Mouse (Mus musculus) midbrain, embryonic 13.5 days (tissue): ENCODE results near the gene Mycn. TPM values are rescaled to one million over a fixed set of nuclear protein-coding genes. Genes with fewer than 3 reads are reported as not detected.
A peak's percentile ranks its signal among the peaks of the same experiment; 100 is the strongest.

Experiments used
- ATAC-seq: fragments of 200-750 bp; cut with Nextera tagmentation; 2 replicates; pipeline ENCODE4 v1.8.0; 2017; ENCODE audit warnings: mild to moderate bottlenecking, moderate TSS enrichment, moderate library complexity
- H3K27ac ChIP-seq: fragments of 300-500 bp; sonication (generic); 2 replicates; pipeline ENCODE4 v1.5.1; 2015; ENCODE audit warnings: inconsistent platforms, mild to moderate bottlenecking, moderate library complexity
- H3K27me3 ChIP-seq: fragments of 300-500 bp; sonication (generic); 2 replicates; pipeline ENCODE4 v1.6.1; 2015; ENCODE audit warnings: mild to moderate bottlenecking, inconsistent platforms
- H3K36me3 ChIP-seq: fragments of 300-500 bp; sonication (generic); 2 replicates; pipeline ENCODE4 v1.6.1; 2015; ENCODE audit warnings: mild to moderate bottlenecking, inconsistent platforms
- H3K4me1 ChIP-seq: fragments of 300-500 bp; sonication (generic); replicated peaks from 2 replicates; pipeline ENCODE4 v1.6.1; 2015; ENCODE audit warnings: inconsistent platforms
- H3K4me2 ChIP-seq: fragments of 300-500 bp; sonication (generic); replicated peaks from 2 replicates; pipeline ENCODE4 v1.6.1; 2015; ENCODE audit warnings: moderate library complexity, mild to moderate bottlenecking, inconsistent platforms
- H3K4me3 ChIP-seq: fragments of 300-500 bp; sonication (generic); replicated peaks from 2 replicates; pipeline ENCODE4 v1.5.1; 2015; ENCODE audit warnings: mild to moderate bottlenecking, inconsistent platforms
- H3K9ac ChIP-seq: fragments of 300-500 bp; sonication (generic); replicated peaks from 2 replicates; pipeline ENCODE4 v1.6.1; 2015; ENCODE audit warnings: mild to moderate bottlenecking, inconsistent platforms
- H3K9me3 ChIP-seq: fragments of 300-500 bp; sonication (generic); 2 replicates; pipeline ENCODE4 v1.6.1; 2016; ENCODE audit warnings: mild to moderate bottlenecking, inconsistent platforms
- WGBS: fragments of 180-500 bp; shearing (Covaris S2); methylation state at CpG from one replicate; pipeline ENCODE4 v1.1.7; 2015; 5-methylcytosine and 5-hydroxymethylcytosine counted together
- polyA plus RNA-seq: library from polyadenylated mRNA; unstranded; fragments of >200 nt; fragmentation: Nextera tagmentation; extraction: Ambion mirVana; gene quantifications from 2 replicates; pipeline ENCODE4 v1.2.1, GENCODE M21; 2015

Gene Mycn
- polyA plus RNA-seq, 1 experiment from 2014 or later, result 67.1 TPM

- no peak overlapping the region for H3K9ac ChIP-seq
- peak; percentile 63 for ATAC-seq
- peaks cover 6% of the 10 kb centered on the region for H3K4me1 ChIP-seq
- no peak overlapping the region for H3K4me2 ChIP-seq
- H3K27ac ChIP-seq, result no peak overlapping the region
- H3K9me3 ChIP-seq, result no peaks in the 10 kb centered on the region
- 66% methylated on average over 15 of the region's 15 CpGs for WGBS
- H3K4me3 ChIP-seq, result no peak overlapping the region
- H3K36me3 ChIP-seq, result no peaks in the 10 kb centered on the region
- H3K27me3 ChIP-seq, result no peaks in the 10 kb centered on the region; the same call in 1 of the 2 replicates
Measured at GRCm38 (mm10) chr12:12886191-12886889, 55.4 kb downstream of the Mycn start.
